Mouse (Mus musculus) heart, postnatal 0 days (tissue): ENCODE measurements around the gene Hoxb9.

Experiments
- CTCF ChIP-seq: IDR thresholded peaks from 2 replicates; pipeline ENCODE4 v1.5.1; 2016; ENCODE audit warnings: antibody characterized with exemption, control low read depth, low read depth
- EP300 ChIP-seq: IDR thresholded peaks from 2 replicates; pipeline ENCODE4 v1.6.1; 2016; ENCODE audit warnings: antibody characterized with exemption, low read depth

GRCm38 (mm10) chr11:96271541-96272011 lies 319 bp downstream of the Hoxb9 start:
- TF ChIP-seq CTCF (no peak), EP300 (no peak)
